Mouse (Mus musculus): ENCODE measurements around the gene Rbm10.

- no peak for TF ChIP-seq POLR2A (IDR thresholded peaks at IDR 0.05; ENCODE audit: control insufficient read depth, extremely low read depth, insufficient read depth, low read length, poor library complexity)
- no peak for TF ChIP-seq CTCF (IDR thresholded peaks at IDR 0.05; ENCODE audit: borderline replicate concordance, control insufficient read depth, extremely low read depth, insufficient read depth, low read length, poor library complexity)
Observed at GRCm38 (mm10) chrX:20572683-20573082, 44.6 kb upstream of the Rbm10 start.
